Comparison of ENCODE assay signal across 8 mouse cellular contexts in genomic region chr12:99628421-99628820, GRCm38 (mm10).
A peak's percentile ranks its signal among the peaks of the same experiment; 100 is the strongest.
DNase-seq lines count a peak whose midpoint lies in the region; ATAC-seq and TF ChIP-seq lines count a peak whose summit lies in the region.

No protein-coding gene starts in this region.

- H3K4me3 ChIP-seq in ES-Bruce4 (ENCODE audit: low read depth, low read length), result no peak overlapping the region
- peak overlapping the region; percentile 78 for H3K4me3 ChIP-seq in heart, embryonic 15.5 days
- H3K4me3 ChIP-seq in liver, postnatal 0 days (ENCODE audit: low read depth, low read length), result no peak overlapping the region

- no peaks in the 10 kb centered on the region; the same call in 1 of the 2 replicates for H3K27me3 ChIP-seq in ES-Bruce4 (ENCODE audit: control insufficient read depth, insufficient read depth, low read length, poor library complexity, severe bottlenecking)
- no peaks in the 10 kb centered on the region for H3K27me3 ChIP-seq in heart, embryonic 15.5 days
- H3K27me3 ChIP-seq in liver, postnatal 0 days (ENCODE audit: insufficient read depth, low read length), result no peaks in the 10 kb centered on the region; the same call in 1 of the 2 replicates

- TF ChIP-seq EP300 in ES-Bruce4 (IDR thresholded peaks at IDR 0.05; ENCODE audit: insufficient read depth, low read depth, low read length), result no peak
- TF ChIP-seq EP300 in liver, postnatal 0 days (IDR thresholded peaks at IDR 0.05; ENCODE audit: low read depth), result no peak

- no peak overlapping the region for H3K27ac ChIP-seq in ES-Bruce4 (ENCODE audit: insufficient read depth, low read length)
- H3K27ac ChIP-seq in heart, embryonic 15.5 days, result no peak overlapping the region
- peak overlapping the region; percentile 5; the same call in 1 of the 2 replicates for H3K27ac ChIP-seq in liver, postnatal 0 days (ENCODE audit: low read depth)

- H3K4me2 ChIP-seq in heart, embryonic 15.5 days, result peak overlapping the region; percentile 89
- peak overlapping the region; percentile 81; the same call in 1 of the 2 replicates for H3K4me2 ChIP-seq in liver, postnatal 0 days (ENCODE audit: low read depth, low read length)

- H3K36me3 ChIP-seq in ES-Bruce4 (ENCODE audit: control insufficient read depth, insufficient read depth, low read length, poor library complexity, severe bottlenecking), result no peaks in the 10 kb centered on the region
- no peaks in the 10 kb centered on the region for H3K36me3 ChIP-seq in heart, embryonic 15.5 days
- no peaks in the 10 kb centered on the region for H3K36me3 ChIP-seq in liver, postnatal 0 days (replicated peaks; ENCODE audit: insufficient read depth, low read length)

- no peaks in the 10 kb centered on the region for H3K4me1 ChIP-seq in ES-Bruce4 (ENCODE audit: control insufficient read depth, insufficient read depth, low read length)
- H3K4me1 ChIP-seq in heart, embryonic 15.5 days (replicated peaks), result peaks cover 10% of the 10 kb centered on the region
- H3K4me1 ChIP-seq in liver, postnatal 0 days (ENCODE audit: insufficient read depth), result peaks cover 9% of the 10 kb centered on the region

- no peak for TF ChIP-seq CTCF in ES-Bruce4 (IDR thresholded peaks at IDR 0.05; ENCODE audit: low read depth, low read length)
- no peak for TF ChIP-seq CTCF in liver, postnatal 0 days (IDR thresholded peaks at IDR 0.05; ENCODE audit: low read depth)

- WGBS in heart, embryonic 15.5 days, result 58% methylated on average over 3 of the region's 3 CpGs
- 68% methylated on average over 3 of the region's 3 CpGs for whole genome bisulfite sequencing in liver, postnatal 0 days (ENCODE audit: insufficient replicate concordance)

- DNase-seq in gastrocnemius, postnatal 25 days, result peak; percentile 48
- DNase-seq in gastrocnemius, postnatal 10 days, result no peak
- DNase-seq in liver, postnatal 0 days, result no peak
- DNase-seq in ovary, adult 18-20 months (ENCODE audit: low spot score), result no peak
- no peak for DNase-seq in urinary bladder, postnatal 4 days (ENCODE audit: low spot score in 2 of 2)
- DNase-seq in adrenal gland, adult 8-10 months, result no peak

- no peak for TF ChIP-seq POLR2A in ES-Bruce4 (IDR thresholded peaks at IDR 0.05; ENCODE audit: insufficient read depth, low read length)

- no peaks in the 10 kb centered on the region for H3K9me3 ChIP-seq in ES-Bruce4 (replicated peaks; ENCODE audit: control insufficient read depth, insufficient read depth, low read length, poor library complexity, severe bottlenecking)
- no peaks in the 10 kb centered on the region for H3K9me3 ChIP-seq in heart, embryonic 15.5 days (replicated peaks)
- H3K9me3 ChIP-seq in liver, postnatal 0 days (ENCODE audit: low read length), result no peaks in the 10 kb centered on the region

- no peak for ATAC-seq in heart, embryonic 15.5 days (replicated peaks; ENCODE audit: insufficient number of reproducible peaks, insufficient read depth, low FRiP score, low read depth)
- no peak for ATAC-seq in liver, postnatal 0 days

- peak overlapping the region; percentile 23; the same call in 1 of the 2 replicates for H3K9ac ChIP-seq in ES-Bruce4 (ENCODE audit: low read depth, poor library complexity, severe bottlenecking)
- H3K9ac ChIP-seq in heart, embryonic 15.5 days, result peak overlapping the region; percentile 49; the same call in 1 of the 2 replicates
- H3K9ac ChIP-seq in liver, postnatal 0 days (replicated peaks), result no peak overlapping the region
